Mouse (Mus musculus) adrenal gland, adult 18-20 months (tissue): ENCODE results near the gene Rbm8a. TPM values are rescaled to one million over a fixed set of nuclear protein-coding genes. Genes with fewer than 3 reads are reported as not detected.

Experiments used
- DNase-seq, 2 experiments: peaks; one replicate each; pipeline ENCODE4 v3.0.0; 2021 to 2022; ENCODE audit warnings: low spot score in 2 of 2
- total RNA-seq, 2 experiments: library from RNA; stranded (reverse); gene quantifications; 1 replicate in 1 of 2; 2 replicates in 1 of 2; pipeline ENCODE4 v1.2.3; 2021

Gene Rbm8a
- total RNA-seq, 2 experiments from 2014 or later: 89.7 to 89.8 TPM

DNA sequence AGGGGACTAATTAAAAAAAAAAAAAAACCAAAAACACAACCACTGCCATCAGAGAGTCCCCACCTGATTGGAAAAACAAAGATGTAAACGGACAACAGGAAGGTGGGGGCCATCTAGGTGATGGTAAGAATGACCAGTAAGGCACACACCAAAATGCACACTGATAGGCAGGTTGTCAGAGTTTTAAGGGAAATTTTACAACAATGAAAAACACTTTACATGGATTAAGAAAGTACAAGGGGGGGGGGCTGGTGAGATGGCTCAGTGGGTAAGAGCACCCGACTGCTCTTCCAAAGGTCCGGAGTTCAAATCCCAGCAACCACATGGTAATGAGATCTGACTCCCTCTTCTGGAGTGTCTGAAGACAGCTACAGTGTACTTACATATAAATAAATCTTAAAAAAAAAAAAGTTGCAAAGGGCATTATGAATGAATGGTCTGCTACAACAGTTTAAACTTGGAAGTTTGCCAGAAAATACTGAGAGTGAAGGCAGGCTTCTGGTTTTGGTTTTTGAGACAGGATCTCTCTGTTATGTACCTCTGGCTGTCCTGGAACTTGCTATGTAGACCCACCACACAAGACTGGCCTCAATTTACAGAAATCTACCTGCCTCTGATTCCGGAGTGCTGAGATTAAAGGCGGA lies 38.8 kb downstream of the Rbm8a start:
- no peak for DNase-seq

DNA sequence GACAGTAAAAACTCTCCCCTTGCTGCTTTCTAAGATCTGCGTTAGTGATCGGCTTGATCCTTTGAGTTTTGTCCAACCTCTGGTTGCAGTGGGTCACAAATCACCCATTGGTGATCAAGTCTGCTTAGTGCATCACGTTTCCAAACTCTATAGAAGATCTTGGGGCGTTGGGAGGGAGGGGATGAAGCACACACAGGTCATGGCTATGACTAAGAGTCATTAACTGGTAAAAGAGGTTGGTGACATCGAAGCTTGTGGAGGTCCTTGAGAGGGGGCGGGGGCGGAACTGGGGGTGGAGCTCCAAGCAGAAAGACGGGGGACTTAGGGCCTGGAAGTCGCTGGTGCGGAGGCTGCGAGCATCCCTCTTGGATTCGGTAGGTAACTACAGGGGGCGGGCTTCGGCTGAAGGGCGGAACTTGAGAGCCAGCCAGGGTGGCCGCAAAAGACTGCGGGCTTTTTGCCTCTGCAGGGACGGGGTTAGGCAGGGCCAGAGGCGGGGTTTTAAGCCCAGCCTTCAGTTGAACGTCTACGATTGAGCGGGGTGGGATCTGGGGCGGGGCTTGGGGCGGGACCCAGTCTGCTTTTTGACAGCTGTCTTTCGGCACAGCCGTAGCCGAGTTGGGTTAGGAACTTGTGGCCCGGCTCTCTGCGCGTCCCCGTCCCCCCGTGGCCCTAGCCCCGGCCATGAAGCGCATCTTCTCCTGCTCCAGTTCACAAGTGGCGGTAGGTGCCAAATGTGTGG lies 40.2 kb downstream of the Rbm8a start, which contains the start of gene Ankrd35:
Gene Ankrd35, plus strand, starts transcription at position 405 of the 742 bp plus-strand sequence.
- peak; percentile 61 to 68 for DNase-seq

DNA sequence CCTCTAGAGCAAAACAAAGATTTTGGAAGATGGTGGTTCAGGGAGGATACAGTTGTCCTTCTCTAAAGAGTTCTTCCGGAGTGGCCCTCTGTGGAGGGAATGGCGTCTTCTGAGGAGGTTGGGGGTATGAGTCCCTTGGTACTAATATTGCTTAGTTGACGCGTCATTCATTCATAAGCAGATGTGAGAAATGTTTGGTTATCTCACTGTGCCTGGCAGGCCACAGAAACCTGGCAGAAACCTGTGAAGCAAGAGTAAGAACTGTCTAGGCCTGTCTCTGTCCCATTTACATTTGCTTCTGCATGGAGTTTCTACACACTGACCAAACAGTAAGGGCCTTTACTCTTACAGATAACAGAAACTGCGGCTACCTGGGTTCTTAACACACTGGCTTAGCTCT lies 41.8 kb downstream of the Rbm8a start:
- no peak for DNase-seq

DNA sequence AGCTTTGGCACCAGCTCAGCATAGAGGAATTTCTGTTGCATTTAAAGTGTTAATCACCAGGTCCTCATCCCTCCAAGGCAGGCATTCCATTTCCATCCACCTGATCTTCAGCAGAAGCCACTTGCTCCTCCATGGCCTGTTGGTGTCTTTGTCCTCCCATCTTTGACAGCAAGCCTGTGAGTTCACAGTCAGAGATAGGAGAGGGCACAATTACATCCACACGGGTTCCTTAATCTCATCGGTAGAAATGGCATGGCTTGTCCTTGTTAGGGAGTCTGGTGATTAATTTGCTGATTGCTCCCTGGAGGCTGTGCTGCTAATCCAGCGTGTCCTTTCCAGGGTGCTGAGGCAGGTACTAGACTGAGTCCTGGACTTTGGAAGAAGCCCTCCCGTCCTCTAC lies 43.8 kb downstream of the Rbm8a start:
- DNase-seq: no peak

DNA sequence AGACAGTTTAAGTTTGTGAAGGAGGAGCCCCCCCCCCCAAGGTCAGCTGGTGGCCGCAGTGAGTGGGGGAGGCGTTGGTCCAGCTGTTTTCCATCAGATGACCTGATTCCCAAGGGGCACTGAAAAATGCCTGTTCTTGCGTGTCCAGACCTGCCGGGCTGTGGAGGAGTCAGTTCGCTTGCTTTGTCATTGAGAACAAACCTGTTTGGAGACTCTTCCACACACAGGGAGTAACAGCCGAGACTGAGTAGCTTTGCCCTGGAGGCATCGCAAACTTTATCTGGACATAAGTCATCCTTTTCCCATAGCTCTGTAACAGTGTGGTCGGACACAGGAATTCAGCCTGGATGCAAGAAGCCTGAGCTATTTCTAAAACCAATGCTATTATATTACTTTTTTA lies 44.7 kb downstream of the Rbm8a start:
- DNase-seq: no peak

DNA sequence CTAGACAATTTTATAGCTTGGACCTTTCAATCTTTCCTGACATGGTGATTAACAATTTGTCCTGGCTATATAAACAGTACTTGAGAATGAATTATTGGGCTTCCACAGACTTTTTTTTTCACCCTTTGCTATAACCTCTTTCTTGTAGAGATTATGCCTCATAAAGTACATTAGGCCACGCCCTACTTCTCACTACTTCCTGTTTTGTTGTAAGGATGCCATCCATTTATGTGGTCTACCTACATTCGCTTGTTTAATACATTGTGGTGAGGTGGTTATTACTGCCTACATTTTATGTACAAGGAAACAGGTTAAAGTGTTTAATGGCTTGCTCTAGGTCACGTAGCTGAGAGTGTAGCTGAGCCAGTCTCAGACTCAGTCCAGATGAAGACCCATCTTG lies 45.4 kb downstream of the Rbm8a start:
- DNase-seq: no peak

DNA sequence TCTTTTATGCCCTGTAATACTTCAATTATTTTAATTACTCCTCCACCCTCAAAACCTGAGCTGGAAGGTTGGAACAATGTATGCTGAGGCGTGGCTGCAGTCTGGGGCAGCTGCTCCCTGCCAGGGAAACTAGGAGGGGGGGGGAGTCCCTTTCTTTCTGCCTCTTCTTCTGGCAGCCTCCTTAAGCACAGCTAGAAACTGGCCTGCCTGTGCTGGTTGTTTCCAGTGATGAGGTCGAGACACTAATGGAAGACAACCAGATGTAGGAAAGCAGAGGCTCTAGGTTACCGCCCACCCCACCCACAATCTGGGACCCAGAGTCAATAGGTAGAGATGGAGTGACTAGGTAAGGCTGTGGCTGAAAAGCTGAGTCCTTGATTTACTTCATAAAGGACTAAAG lies 46.0 kb downstream of the Rbm8a start:
- no peak for DNase-seq

DNA sequence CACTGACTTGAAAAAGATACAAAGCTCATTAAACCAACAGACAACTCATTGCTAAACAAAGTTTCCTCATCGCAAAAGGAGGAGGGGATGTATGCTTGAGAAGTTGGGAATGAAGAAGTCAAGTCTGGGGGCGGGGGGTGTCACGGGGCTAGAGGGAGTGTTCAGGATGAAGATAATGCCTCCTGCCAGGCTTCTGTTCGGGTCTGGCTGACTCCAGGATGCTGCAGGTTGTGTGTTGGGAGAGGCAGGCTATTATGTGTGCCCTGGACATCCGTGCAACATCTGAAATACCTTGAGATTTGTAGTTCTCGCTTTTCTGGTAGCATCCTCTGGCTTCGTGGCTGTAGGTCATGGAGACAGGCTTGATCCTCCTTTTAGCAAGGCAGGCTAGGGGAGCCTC lies 48.7 kb downstream of the Rbm8a start:
- no peak for DNase-seq

DNA sequence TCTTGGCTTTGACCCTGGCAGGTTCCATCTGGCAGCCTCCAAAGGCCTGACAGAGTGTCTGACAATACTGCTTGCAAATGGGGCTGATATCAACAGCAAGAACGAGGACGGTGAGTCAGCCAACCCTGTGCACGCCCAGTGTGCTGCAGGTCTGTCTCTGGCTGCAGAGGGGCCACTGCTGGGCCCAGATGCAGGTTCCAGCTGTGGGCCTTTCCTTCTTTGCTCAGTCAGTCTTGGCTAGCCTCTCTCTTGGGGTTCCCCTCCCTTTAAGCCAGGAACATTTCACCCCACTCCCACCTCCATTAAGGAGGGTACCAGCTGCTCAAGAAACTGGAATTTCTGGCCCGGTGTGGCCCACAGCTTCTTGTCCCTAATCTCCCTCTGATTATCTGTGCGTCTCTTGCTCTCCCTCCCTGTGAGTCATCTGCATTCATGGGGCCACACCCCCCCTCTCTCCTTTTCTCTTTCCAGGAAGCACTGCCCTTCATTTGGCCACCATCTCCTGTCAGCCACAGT lies 49.5 kb downstream of the Rbm8a start:
- peak in 1 of 2 experiments; percentile 34 for DNase-seq

DNA sequence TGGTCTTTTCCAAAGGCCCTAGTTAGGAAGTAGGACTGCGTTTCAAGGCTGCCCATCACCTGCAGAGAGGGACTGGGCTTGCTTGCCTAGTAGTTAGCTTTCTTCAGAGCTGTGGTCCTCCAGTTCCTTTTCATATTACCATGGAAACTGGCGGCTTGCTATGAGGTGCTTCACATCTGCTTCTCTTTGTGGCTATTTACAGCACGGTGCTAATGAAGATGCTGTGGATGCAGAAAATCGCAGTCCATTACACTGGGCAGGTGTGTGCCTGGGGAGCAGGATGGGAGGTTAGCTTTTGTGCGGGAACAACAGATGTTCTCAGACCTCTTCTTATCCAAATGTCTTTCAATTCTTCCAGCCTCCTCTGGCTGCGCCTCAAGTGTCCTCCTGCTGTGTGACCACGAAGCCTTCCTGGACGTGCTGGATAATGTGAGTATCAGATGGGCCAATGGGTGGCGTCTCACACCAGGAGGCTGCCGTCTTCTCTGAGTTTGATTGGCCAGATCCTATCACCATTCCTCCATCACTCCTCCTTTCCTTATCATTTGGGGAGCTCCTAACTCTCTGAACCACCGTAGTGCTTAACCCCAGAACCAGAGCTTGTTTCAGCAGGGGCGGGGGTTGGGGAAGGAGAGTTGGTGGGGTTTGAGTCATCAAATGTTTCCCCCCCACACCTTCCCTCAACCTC lies 50.7 kb downstream of the Rbm8a start:
- no peak for DNase-seq

Other genes with a start within 250 kb of the Rbm8a start
- gene BC107364, start 177.6 kb upstream of the Rbm8a start, total RNA-seq: not detected
- gene Hfe2, start 104.8 kb upstream of the Rbm8a start, total RNA-seq: under 1 TPM in 1 of 2 experiments, not detected in 1; 0.42 TPM
- gene Txnip, start 72.0 kb upstream of the Rbm8a start, total RNA-seq: 100 to 1,000 TPM; 539 to 784 TPM
- not detected for gene Gm16253, start 52.9 kb upstream of the Rbm8a start, total RNA-seq
- gene Polr3gl, start 35.8 kb upstream of the Rbm8a start, total RNA-seq: 10 to 100 TPM; 35.5 to 38.8 TPM
- under 1 TPM; 0.76 to 0.77 TPM for gene Ankrd34a, start 33.3 kb upstream of the Rbm8a start, total RNA-seq
- 10 to 100 TPM; 24.4 to 39.1 TPM for gene Lix1l, start 28.8 kb upstream of the Rbm8a start, total RNA-seq
- 10 to 100 TPM; 41.3 to 45.6 TPM for gene Pex11b, start 5.4 kb downstream of the Rbm8a start, total RNA-seq
- under 1 TPM; 0.35 to 0.70 TPM for gene Gm42957, start 5.5 kb downstream of the Rbm8a start, total RNA-seq
- gene Itga10, start 15.7 kb downstream of the Rbm8a start, total RNA-seq: 1 to 10 TPM; 1.4 to 3.0 TPM
- 1 to 10 TPM; 1.3 to 6.6 TPM for gene Ankrd35, start 40.2 kb downstream of the Rbm8a start, total RNA-seq
- 10 to 100 TPM; 19.7 to 20.1 TPM for gene Pias3, start 66.5 kb downstream of the Rbm8a start, total RNA-seq
- 1 to 10 TPM; 1.5 TPM for gene Nudt17, start 78.6 kb downstream of the Rbm8a start, total RNA-seq
- gene Polr3c, start 97.7 kb downstream of the Rbm8a start, total RNA-seq: 10 to 100 TPM; 25.2 to 25.5 TPM
- 10 to 100 TPM; 37.5 to 39.0 TPM for gene Rnf115, start 97.7 kb downstream of the Rbm8a start, total RNA-seq
- gene Pdzk1, start 199.4 kb downstream of the Rbm8a start, total RNA-seq: under 1 TPM in 1 of 2 experiments, not detected in 1; 0.99 TPM
- gene Cd160, start 199.4 kb downstream of the Rbm8a start, total RNA-seq: under 1 TPM; 0.36 to 0.54 TPM